Mouse (Mus musculus): ENCODE data around the gene 9530002B09Rik. TPM values are rescaled to one million over a fixed set of nuclear protein-coding genes. Genes with fewer than 3 reads are reported as not detected.

Gene 9530002B09Rik
- not detected in 2 replicates for polyA plus RNA-seq (2015; fragmentation: Nextera tagmentation; extraction: Ambion mirVana)

DNA sequence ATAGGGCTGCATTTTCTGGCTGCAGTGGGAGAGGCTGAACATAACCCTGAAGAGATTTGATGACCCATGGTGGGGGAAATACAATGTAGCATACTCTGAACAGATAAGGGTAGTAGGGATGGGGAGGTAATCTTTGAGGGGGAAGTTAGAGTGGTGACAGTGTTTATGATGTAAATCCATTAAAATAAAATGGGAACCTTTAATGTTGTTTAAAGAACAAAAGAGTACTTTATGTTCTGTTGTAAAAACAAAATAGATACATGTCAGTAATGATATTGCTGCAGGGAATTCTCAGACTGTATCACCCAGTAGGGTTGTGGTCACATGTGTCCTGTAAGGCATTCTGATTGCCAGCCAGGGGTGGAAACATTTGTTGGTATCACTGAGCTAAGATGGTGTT is at the start of gene 9530002B09Rik:
TSS of gene 9530002B09Rik (plus strand) at position 301 of the 400 bp plus-strand sequence.
- H3K4me2 ChIP-seq (ENCODE audit: low read length) = no peak within 1 kb of the TSS
- H3K36me3 ChIP-seq (ENCODE audit: control insufficient read depth, insufficient read depth, low read length) = no peaks in the 10 kb centered on the region
- no peak for ATAC-seq
- no peaks in the 10 kb centered on the region for H3K4me1 ChIP-seq (ENCODE audit: control insufficient read depth, insufficient read depth, low read length)
- H3K9ac ChIP-seq (ENCODE audit: low read depth, low read length) = no peak within 1 kb of the TSS
- no peak within 1 kb of the TSS for H3K4me3 ChIP-seq (ENCODE audit: low read depth, low read length)
- H3K9me3 ChIP-seq (replicated peaks; ENCODE audit: control insufficient read depth, low read length, poor library complexity, severe bottlenecking) = peaks cover 12% of the 10 kb centered on the region
- no peaks in the 10 kb centered on the region for H3K27me3 ChIP-seq (ENCODE audit: control insufficient read depth, insufficient read depth, low read depth, low read length)
- H3K27ac ChIP-seq (ENCODE audit: low read length) = no peak within 1 kb of the TSS

Other genes with a start within 250 kb of the 9530002B09Rik start
- gene Ppt1, start 147.0 kb downstream of the 9530002B09Rik start, polyA plus RNA-seq (2015; fragmentation: Nextera tagmentation; extraction: Ambion mirVana) = 83.4 and 91.8 TPM in 2 replicates
- 70.3 and 75.0 TPM in 2 replicates for gene Cap1, start 196.8 kb downstream of the 9530002B09Rik start, polyA plus RNA-seq (2015; fragmentation: Nextera tagmentation; extraction: Ambion mirVana)